Mouse (Mus musculus): ENCODE data around the gene Rnf10. TPM values are rescaled to one million over a fixed set of nuclear protein-coding genes. Genes with fewer than 3 reads are reported as not detected.
A peak's percentile ranks its signal among the peaks of the same experiment; 100 is the strongest.

The Rnf10 gene
- polyA plus RNA-seq, 1 experiment from 2014 or later, result 62.6 TPM

DNA sequence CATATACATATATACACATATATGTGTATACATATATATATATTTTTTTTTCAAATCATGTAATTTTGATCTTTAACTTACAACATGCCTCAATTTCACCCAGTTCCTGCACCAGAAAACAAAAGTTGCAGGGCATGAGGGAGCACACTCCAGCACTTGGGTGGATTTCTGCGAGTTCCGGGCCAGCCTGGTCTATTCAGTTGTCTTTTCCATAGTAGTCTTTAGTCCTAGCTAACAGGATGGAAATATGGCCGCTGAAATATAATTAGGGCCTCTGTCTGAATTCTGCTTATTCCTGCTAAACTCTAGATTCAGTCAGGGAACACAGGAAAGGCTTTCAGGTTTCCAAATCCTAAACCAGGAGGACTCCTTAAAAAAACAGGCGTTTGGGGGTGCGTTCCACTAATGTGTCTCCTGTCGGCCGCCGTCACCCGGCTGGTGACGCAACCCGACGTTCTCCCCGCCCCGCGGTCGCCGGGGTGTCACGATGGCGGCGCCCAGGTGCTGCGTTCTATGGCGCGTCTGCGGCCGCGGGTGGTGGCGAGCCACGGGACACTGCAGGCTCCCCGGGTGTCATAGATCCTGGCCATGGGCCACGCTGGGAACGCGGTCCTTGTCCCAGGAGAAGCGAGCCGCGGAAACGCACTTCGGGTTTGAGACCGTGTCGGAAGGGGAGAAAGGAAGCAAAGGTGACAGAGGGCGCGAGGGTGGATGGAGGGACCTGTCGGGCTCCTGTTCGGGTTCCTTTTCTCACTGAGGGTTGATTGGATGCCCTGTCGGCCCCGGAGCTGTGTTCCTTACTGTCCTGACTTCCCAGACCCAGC is 6.7 kb upstream of the Rnf10 start, which contains the start of gene Coq5:
Coq5 (plus strand) TSS at position 441 of the 824 bp plus-strand sequence.
- no peak within 1 kb of the TSS for H3K27ac ChIP-seq (ENCODE audit: low read length)
- peak within 1 kb of the TSS; percentile 47 for H3K9ac ChIP-seq (replicated peaks; ENCODE audit: low read depth, low read length)
- H3K36me3 ChIP-seq (ENCODE audit: control insufficient read depth, insufficient read depth, low read length), result peaks cover 6% of the 10 kb centered on the region; the same call in 1 of the 2 replicates
- WGBS, result 3% methylated on average over 44 of the region's 45 CpGs
- peak within 1 kb of the TSS; percentile 67 for H3K4me3 ChIP-seq (ENCODE audit: low read depth, low read length)
- peak within 1 kb of the TSS; percentile 75 for H3K4me2 ChIP-seq (replicated peaks; ENCODE audit: low read depth, low read length)
- H3K4me1 ChIP-seq (ENCODE audit: control insufficient read depth, insufficient read depth, low read length), result peaks cover 5% of the 10 kb centered on the region; the same call in 1 of the 2 replicates
- H3K9me3 ChIP-seq (ENCODE audit: control insufficient read depth, low read depth, low read length), result no peaks in the 10 kb centered on the region
- peak; percentile 82 for ATAC-seq (ENCODE audit: insufficient number of reproducible peaks, insufficient read depth, low FRiP score, low read depth)
- no peaks in the 10 kb centered on the region for H3K27me3 ChIP-seq (ENCODE audit: control insufficient read depth, insufficient read depth, low read length)

DNA sequence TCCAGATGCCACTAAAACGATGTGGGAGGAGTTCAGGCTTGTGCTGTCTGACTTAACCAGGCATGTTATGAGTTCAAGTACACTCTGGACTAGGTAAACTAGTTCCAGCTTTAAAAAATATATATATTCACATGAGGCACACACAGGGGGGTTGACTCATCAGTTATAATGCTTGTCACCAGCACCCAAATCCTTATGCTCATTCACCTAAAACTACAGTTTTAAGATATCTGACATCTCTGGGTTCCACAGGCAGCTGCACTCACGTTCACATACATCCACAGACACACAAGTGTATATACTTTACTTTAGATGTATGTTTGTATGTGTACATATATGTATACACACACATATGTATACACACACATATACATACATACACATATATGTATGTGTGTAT is 6.1 kb upstream of the Rnf10 start:
- Histone ChIP-seq H3K4me3 (ENCODE audit: low read depth, low read length) (no peak overlapping the region), H3K27me3 (ENCODE audit: control insufficient read depth, insufficient read depth, low read length) (no peaks in the 10 kb centered on the region), H3K36me3 (ENCODE audit: control insufficient read depth, insufficient read depth, low read length) (peaks cover under 1% of the 10 kb centered on the region; the same call in 1 of the 2 replicates), H3K9me3 (ENCODE audit: control insufficient read depth, low read depth, low read length) (no peaks in the 10 kb centered on the region), H3K27ac (ENCODE audit: low read length) (no peak overlapping the region), H3K4me1 (ENCODE audit: control insufficient read depth, insufficient read depth, low read length) (peaks cover 5% of the 10 kb centered on the region; the same call in 1 of the 2 replicates), H3K4me2 (replicated peaks; ENCODE audit: low read depth, low read length) (no peak overlapping the region), H3K9ac (replicated peaks; ENCODE audit: low read depth, low read length) (no peak overlapping the region)
- no peak for ATAC-seq (ENCODE audit: insufficient number of reproducible peaks, insufficient read depth, low FRiP score, low read depth)
- WGBS, result 52% methylated on average over 2 of the region's 2 CpGs

DNA sequence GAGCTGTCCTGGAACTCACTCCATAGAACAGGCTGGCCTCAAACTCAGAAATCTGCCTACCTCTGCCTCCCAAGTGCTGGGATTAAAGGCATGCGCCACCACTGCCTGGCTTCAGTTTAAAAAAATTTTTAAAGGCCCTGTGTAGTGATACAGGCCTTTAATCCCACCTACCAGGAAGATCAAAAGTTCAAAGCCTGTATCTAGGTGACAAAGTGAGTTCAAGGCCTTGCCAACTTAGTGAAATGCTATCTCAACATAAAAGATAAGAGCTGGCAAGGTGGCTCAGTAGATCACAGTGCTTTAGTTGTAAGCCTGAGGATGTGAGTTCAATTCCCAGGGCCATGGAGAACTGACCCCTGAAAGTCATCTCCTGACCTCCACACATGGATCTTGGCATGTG is 5.4 kb upstream of the Rnf10 start:
- no peaks in the 10 kb centered on the region for H3K9me3 ChIP-seq (ENCODE audit: control insufficient read depth, low read depth, low read length)
- H3K4me3 ChIP-seq (ENCODE audit: low read depth, low read length), result no peak overlapping the region
- 63% methylated on average over 1 of the region's 1 CpGs for WGBS
- no peaks in the 10 kb centered on the region for H3K36me3 ChIP-seq (ENCODE audit: control insufficient read depth, insufficient read depth, low read length)
- no peak overlapping the region for H3K9ac ChIP-seq (replicated peaks; ENCODE audit: low read depth, low read length)
- no peak for ATAC-seq (ENCODE audit: insufficient number of reproducible peaks, insufficient read depth, low FRiP score, low read depth)
- no peak overlapping the region for H3K27ac ChIP-seq (ENCODE audit: low read length)
- H3K27me3 ChIP-seq (ENCODE audit: control insufficient read depth, insufficient read depth, low read length), result no peaks in the 10 kb centered on the region
- H3K4me2 ChIP-seq (replicated peaks; ENCODE audit: low read depth, low read length), result no peak overlapping the region
- H3K4me1 ChIP-seq (ENCODE audit: control insufficient read depth, insufficient read depth, low read length), result peaks cover 10% of the 10 kb centered on the region; the same call in 1 of the 2 replicates

DNA sequence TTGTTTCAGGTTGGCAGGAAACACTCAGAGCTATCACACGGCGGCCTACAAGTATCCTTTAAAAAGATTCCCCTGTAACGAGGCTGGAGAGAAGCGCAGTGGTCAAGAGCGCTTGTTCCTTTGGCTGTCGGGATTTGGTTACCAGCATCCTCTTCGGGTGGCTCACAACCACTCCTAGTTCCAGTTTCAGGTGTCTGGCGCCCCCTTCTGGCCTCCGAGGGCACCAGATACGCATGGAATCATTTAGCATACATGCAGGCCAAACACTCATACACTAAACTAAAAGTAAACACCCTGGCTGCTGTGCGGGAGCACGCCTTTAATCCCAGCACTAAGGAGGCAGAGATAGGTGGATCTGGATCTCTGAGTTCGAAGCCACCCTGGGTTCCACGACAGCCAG is 3.3 kb upstream of the Rnf10 start:
- no peak overlapping the region for H3K27ac ChIP-seq (ENCODE audit: low read length)
- H3K4me1 ChIP-seq (ENCODE audit: control insufficient read depth, insufficient read depth, low read length), result peaks cover 14% of the 10 kb centered on the region
- no peaks in the 10 kb centered on the region for H3K36me3 ChIP-seq (ENCODE audit: control insufficient read depth, insufficient read depth, low read length)
- ATAC-seq (ENCODE audit: insufficient number of reproducible peaks, insufficient read depth, low FRiP score, low read depth), result no peak
- H3K4me2 ChIP-seq (replicated peaks; ENCODE audit: low read depth, low read length), result no peak overlapping the region
- H3K9me3 ChIP-seq (ENCODE audit: control insufficient read depth, low read depth, low read length), result no peaks in the 10 kb centered on the region
- 33% methylated on average over 14 of the region's 14 CpGs for WGBS
- H3K27me3 ChIP-seq (ENCODE audit: control insufficient read depth, insufficient read depth, low read length), result no peaks in the 10 kb centered on the region
- H3K4me3 ChIP-seq (ENCODE audit: low read depth, low read length), result no peak overlapping the region
- no peak overlapping the region for H3K9ac ChIP-seq (replicated peaks; ENCODE audit: low read depth, low read length)

DNA sequence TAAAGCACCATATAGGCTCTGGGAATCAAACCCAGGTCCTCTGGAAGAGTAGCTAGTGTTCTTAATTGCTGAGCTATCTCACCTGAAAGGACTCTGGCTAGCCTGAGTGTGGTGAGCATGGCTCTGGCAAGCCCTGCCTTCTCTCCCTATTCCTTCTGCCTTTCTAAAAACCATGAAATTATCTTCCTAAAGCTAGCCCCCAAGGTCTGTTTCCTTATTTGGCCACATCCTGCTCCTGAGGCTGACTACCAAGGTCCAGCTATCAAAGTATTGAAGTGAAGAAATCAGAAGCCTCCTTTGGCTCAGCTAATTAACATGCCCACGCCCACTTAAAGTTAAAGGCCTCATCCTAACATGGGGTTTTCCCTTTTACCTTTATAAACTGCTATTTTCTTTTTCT is 2.1 kb upstream of the Rnf10 start:
- H3K27ac ChIP-seq (ENCODE audit: low read length), result no peak overlapping the region
- 73% methylated on average over 1 of the region's 1 CpGs for WGBS
- peaks cover 21% of the 10 kb centered on the region for H3K4me1 ChIP-seq (ENCODE audit: control insufficient read depth, insufficient read depth, low read length)
- no peak overlapping the region for H3K9ac ChIP-seq (replicated peaks; ENCODE audit: low read depth, low read length)
- H3K9me3 ChIP-seq (ENCODE audit: control insufficient read depth, low read depth, low read length), result no peaks in the 10 kb centered on the region
- no peak overlapping the region for H3K4me3 ChIP-seq (ENCODE audit: low read depth, low read length)
- no peak overlapping the region for H3K4me2 ChIP-seq (replicated peaks; ENCODE audit: low read depth, low read length)
- H3K36me3 ChIP-seq (ENCODE audit: control insufficient read depth, insufficient read depth, low read length), result no peaks in the 10 kb centered on the region; the same call in 1 of the 2 replicates
- no peak for ATAC-seq (ENCODE audit: insufficient number of reproducible peaks, insufficient read depth, low FRiP score, low read depth)
- no peaks in the 10 kb centered on the region for H3K27me3 ChIP-seq (ENCODE audit: control insufficient read depth, insufficient read depth, low read length)

DNA sequence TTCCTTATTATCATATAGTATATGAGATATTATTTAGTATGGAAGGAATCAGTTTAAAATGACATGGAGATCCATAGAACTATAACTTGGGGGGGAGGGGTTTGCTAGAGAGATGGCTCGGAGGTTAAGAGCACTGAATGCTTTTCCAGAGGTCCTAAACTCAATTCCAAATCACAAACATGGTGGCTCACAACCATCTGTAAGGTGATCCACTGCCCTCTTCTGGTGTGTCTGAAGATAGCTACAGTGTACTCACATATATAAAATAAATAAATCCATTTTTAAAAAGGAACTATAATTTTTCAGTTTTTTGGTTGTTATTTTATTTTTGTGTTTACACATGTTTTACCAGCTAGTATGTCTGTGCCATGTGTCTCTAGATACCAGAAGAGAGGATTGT is 1.7 kb upstream of the Rnf10 start:
- Histone ChIP-seq H3K9ac (replicated peaks; ENCODE audit: low read depth, low read length) (no peak overlapping the region), H3K4me3 (ENCODE audit: low read depth, low read length) (no peak overlapping the region), H3K4me1 (ENCODE audit: control insufficient read depth, insufficient read depth, low read length) (peaks cover 23% of the 10 kb centered on the region), H3K27ac (ENCODE audit: low read length) (no peak overlapping the region), H3K36me3 (ENCODE audit: control insufficient read depth, insufficient read depth, low read length) (no peaks in the 10 kb centered on the region; the same call in 1 of the 2 replicates), H3K4me2 (replicated peaks; ENCODE audit: low read depth, low read length) (no peak overlapping the region), H3K9me3 (ENCODE audit: control insufficient read depth, low read depth, low read length) (no peaks in the 10 kb centered on the region), H3K27me3 (ENCODE audit: control insufficient read depth, insufficient read depth, low read length) (no peaks in the 10 kb centered on the region)
- ATAC-seq (ENCODE audit: insufficient number of reproducible peaks, insufficient read depth, low FRiP score, low read depth), result no peak
- whole genome bisulfite sequencing, result 62% methylated on average over 1 of the region's 1 CpGs

DNA sequence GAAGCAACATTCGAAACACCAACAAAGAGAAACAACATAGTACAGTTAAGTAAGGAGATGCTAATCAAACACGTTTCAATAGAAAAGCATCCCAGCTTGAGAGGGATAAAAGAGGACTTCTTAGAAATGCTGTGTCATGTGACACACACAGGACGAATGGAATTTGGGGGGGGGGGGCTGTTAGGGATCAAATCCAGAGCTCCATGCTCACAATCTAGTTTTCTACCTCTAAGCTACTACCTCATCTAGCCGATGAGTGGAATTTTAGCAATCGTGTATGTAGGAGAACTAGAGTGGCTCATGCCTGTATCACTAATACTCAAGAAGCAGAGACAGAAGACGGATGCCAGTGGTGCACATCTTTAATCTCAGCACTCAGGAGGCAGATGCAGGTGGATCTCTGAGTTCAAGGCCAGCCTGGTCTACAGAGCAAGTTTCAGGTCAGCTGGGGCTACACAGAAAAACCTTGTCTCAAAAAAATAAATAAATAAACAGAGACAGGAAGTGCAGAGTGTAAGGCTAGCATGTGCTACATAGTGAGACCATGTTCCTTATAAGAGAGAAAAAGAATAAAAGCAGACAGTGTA is 944 bp upstream of the Rnf10 start:
- H3K9ac ChIP-seq (replicated peaks; ENCODE audit: low read depth, low read length), result no peak overlapping the region
- H3K27me3 ChIP-seq (ENCODE audit: control insufficient read depth, insufficient read depth, low read length), result no peaks in the 10 kb centered on the region
- WGBS, result 69% methylated on average over 6 of the region's 6 CpGs
- no peaks in the 10 kb centered on the region for H3K9me3 ChIP-seq (ENCODE audit: control insufficient read depth, low read depth, low read length)
- H3K36me3 ChIP-seq (ENCODE audit: control insufficient read depth, insufficient read depth, low read length), result no peaks in the 10 kb centered on the region; the same call in 1 of the 2 replicates
- H3K4me2 ChIP-seq (replicated peaks; ENCODE audit: low read depth, low read length), result peak overlapping the region; percentile 48
- H3K4me3 ChIP-seq (ENCODE audit: low read depth, low read length), result no peak overlapping the region
- peak overlapping the region; percentile 52; the same call in 1 of the 2 replicates for H3K27ac ChIP-seq (ENCODE audit: low read length)
- no peak for ATAC-seq (ENCODE audit: insufficient number of reproducible peaks, insufficient read depth, low FRiP score, low read depth)
- H3K4me1 ChIP-seq (ENCODE audit: control insufficient read depth, insufficient read depth, low read length), result peaks cover 29% of the 10 kb centered on the region

DNA sequence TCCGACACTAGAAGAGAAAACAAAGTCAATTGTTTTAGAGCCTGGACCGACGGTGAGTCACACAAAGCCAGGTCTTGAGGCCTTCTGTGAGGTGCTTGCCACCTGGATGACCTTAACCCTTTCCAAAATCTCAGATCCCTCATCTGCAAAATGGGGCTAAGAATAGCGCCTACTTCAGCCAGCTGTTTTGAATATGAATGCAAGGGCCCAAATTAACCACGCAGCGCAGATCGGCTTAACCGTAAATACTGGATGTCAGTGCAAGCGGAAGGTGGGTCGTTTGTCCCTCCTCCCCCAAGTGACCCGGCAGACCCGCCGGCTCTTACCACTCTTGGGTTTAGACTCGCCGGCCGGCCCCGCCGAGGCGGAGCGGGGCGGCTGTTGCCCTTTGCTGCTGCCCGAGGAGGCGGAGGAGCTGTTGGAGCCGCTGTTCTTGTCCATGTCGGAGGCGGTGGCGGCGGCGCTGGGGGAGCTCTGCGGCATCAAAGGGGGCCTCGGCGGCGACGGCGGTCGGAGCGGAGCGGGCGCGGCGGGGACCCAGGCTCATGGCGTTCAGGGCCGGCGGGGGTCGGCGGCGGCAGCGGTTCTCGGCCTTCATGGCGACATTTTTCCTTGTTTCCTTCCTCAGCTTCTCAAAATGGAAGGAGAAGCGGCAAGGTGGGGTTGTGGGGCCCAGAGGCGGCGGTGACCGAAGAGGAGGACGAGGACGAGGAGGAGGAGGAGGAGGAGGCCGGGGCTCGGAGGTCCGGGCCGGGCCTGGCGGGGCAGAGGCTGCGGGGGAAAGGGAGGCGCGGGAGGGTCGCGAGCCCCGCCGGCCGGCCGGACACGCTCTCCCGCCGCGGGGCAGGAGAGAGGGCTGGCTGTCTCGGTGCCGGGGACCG is 527 bp downstream of the Rnf10 start:
- Histone ChIP-seq H3K27me3 (ENCODE audit: control insufficient read depth, insufficient read depth, low read length) (no peaks in the 10 kb centered on the region), H3K4me1 (ENCODE audit: control insufficient read depth, insufficient read depth, low read length) (peaks cover 31% of the 10 kb centered on the region), H3K9me3 (ENCODE audit: control insufficient read depth, low read depth, low read length) (no peaks in the 10 kb centered on the region), H3K27ac (ENCODE audit: low read length) (peak overlapping the region; percentile 78), H3K36me3 (ENCODE audit: control insufficient read depth, insufficient read depth, low read length) (no peaks in the 10 kb centered on the region; the same call in 1 of the 2 replicates), H3K4me2 (replicated peaks; ENCODE audit: low read depth, low read length) (peak overlapping the region; percentile 88), H3K9ac (replicated peaks; ENCODE audit: low read depth, low read length) (peak overlapping the region; percentile 95), H3K4me3 (ENCODE audit: low read depth, low read length) (peak overlapping the region; percentile 100)
- under 1% methylated on average over 73 of the region's 77 CpGs for WGBS
- ATAC-seq (ENCODE audit: insufficient number of reproducible peaks, insufficient read depth, low FRiP score, low read depth), result no peak; the same call in 1 of the 2 replicates

All from stomach, embryonic 14.5 days (tissue).